Mouse (Mus musculus) MEL (cell line): ENCODE measurements around the gene Ints11. TPM values are rescaled to one million over a fixed set of nuclear protein-coding genes. Genes with fewer than 3 reads are reported as not detected.

Experiments used
- DNase-seq: peaks from one replicate; pipeline ENCODE4 v3.0.0; 2011; ENCODE audit warnings: low read depth, low spot score
- H3K27ac ChIP-seq: 2 replicates; pipeline ENCODE4 v1.5.1; 2012; ENCODE audit warnings: low read depth, mild to moderate bottlenecking, control low read depth, low read length, moderate library complexity; ENCODE audit not compliant: control insufficient read depth
- H3K27me3 ChIP-seq, 2 experiments: fragments of 150-350 bp in 1 of 2; sonication (generic) in 1 of 2; 2 replicates each; pipeline ENCODE4 v1.6.1; 2012; ENCODE audit warnings: low read length in 2 of 2, mild to moderate bottlenecking in 2 of 2, improper control_type of control experiment in 1 of 2, moderate library complexity in 1 of 2; ENCODE audit not compliant: insufficient read depth in 2 of 2, control insufficient read depth in 1 of 2
- H3K36me3 ChIP-seq, 2 experiments: 2 replicates each; pipeline ENCODE4 v1.6.1; 2012 to 2014; ENCODE audit warnings: low read length in 2 of 2, improper control_type of control experiment in 1 of 2, inconsistent platforms in 1 of 2, mild to moderate bottlenecking in 1 of 2; ENCODE audit not compliant: insufficient read depth in 2 of 2, control insufficient read depth in 1 of 2
- H3K4me1 ChIP-seq, 2 experiments: fragments of 150-350 bp in 1 of 2; sonication (generic) in 1 of 2; 2 replicates each; pipeline ENCODE4 v1.6.1; 2012; ENCODE audit warnings: low read length in 2 of 2, improper control_type of control experiment in 1 of 2, mild to moderate bottlenecking in 1 of 2; ENCODE audit not compliant: insufficient read depth in 2 of 2, control insufficient read depth in 1 of 2
- H3K4me3 ChIP-seq, 2 experiments: fragments of 150-350 bp in 1 of 2; sonication (generic) in 1 of 2; 2 replicates each; pipeline ENCODE4 v1.5.1; 2012; ENCODE audit warnings: low read depth in 2 of 2, low read length in 2 of 2, mild to moderate bottlenecking in 2 of 2, moderate library complexity in 2 of 2, control low read depth in 1 of 2, improper control_type of control experiment in 1 of 2; ENCODE audit not compliant: control insufficient read depth in 1 of 2, insufficient read depth in 1 of 2
- H3K79me2 ChIP-seq: 2 replicates; pipeline ENCODE4 v1.6.1; 2012; ENCODE audit warnings: mild to moderate bottlenecking, low read length, moderate library complexity; ENCODE audit not compliant: control insufficient read depth, poor library complexity, insufficient read depth
- H3K9ac ChIP-seq: 2 replicates; pipeline ENCODE4 v1.6.1; 2012; ENCODE audit warnings: low read depth, mild to moderate bottlenecking, control low read depth, low read length, moderate library complexity; ENCODE audit not compliant: control insufficient read depth, poor library complexity, severe bottlenecking
- H3K9me3 ChIP-seq: fragments of 150-350 bp; sonication (generic); replicated peaks from 2 replicates; pipeline ENCODE4 v1.6.1; 2012; ENCODE audit warnings: mild to moderate bottlenecking, low read length, improper control_type of control experiment, moderate library complexity; ENCODE audit not compliant: insufficient read depth
- BHLHE40 ChIP-seq: IDR thresholded peaks from 2 replicates; pipeline ENCODE4 v1.6.1; 2012; ENCODE audit warnings: low read depth, mild to moderate bottlenecking, inconsistent platforms, low read length, improper control_type of control experiment, borderline replicate concordance
- CTCF ChIP-seq, 3 experiments: IDR thresholded peaks in 2 of 3; conservative IDR thresholded peaks in 1 of 3; 2 replicates each; pipeline ENCODE4 v1.5.1; 2011 to 2012; ENCODE audit warnings: low read length in 3 of 3, low read depth in 2 of 3, mild to moderate bottlenecking in 2 of 3, improper control_type of control experiment in 1 of 3, inconsistent platforms in 1 of 3, mixed read lengths in 1 of 3, moderate library complexity in 1 of 3; ENCODE audit not compliant: control insufficient read depth in 1 of 3, insufficient read depth in 1 of 3, poor library complexity in 1 of 3, severe bottlenecking in 1 of 3
- E2F4 ChIP-seq: IDR thresholded peaks from 2 replicates; pipeline ENCODE4 v1.6.1; 2011; ENCODE audit warnings: low read depth, low read length, improper control_type of control experiment, borderline replicate concordance
- EP300 ChIP-seq, 2 experiments: IDR thresholded peaks; 2 replicates each; pipeline ENCODE4 v1.6.1; 2011; ENCODE audit warnings: improper control_type of control experiment in 2 of 2, low read length in 2 of 2, low read depth in 1 of 2, mild to moderate bottlenecking in 1 of 2
- ETS1 ChIP-seq: IDR thresholded peaks from 2 replicates; pipeline ENCODE4 v1.6.1; 2012; ENCODE audit warnings: low read depth, mild to moderate bottlenecking, inconsistent platforms, low read length, improper control_type of control experiment, moderate library complexity
- GABPA ChIP-seq: IDR thresholded peaks from 2 replicates; pipeline ENCODE4 v1.6.1; 2012; ENCODE audit warnings: low read depth, mild to moderate bottlenecking, inconsistent platforms, low read length, improper control_type of control experiment, moderate library complexity
- HCFC1 ChIP-seq: IDR thresholded peaks from 2 replicates; pipeline ENCODE4 v1.6.1; 2012; ENCODE audit warnings: low read depth, mild to moderate bottlenecking, inconsistent platforms, low read length, improper control_type of control experiment, moderate library complexity
- MEF2A ChIP-seq: IDR thresholded peaks from 2 replicates; pipeline ENCODE4 v1.6.1; 2014; ENCODE audit warnings: low read depth, mild to moderate bottlenecking, inconsistent platforms, low read length, improper control_type of control experiment; ENCODE audit not compliant: poor library complexity, insufficient replicate concordance, severe bottlenecking; ENCODE audit errors: extremely low read depth
- MYC ChIP-seq: IDR thresholded peaks from 2 replicates; pipeline ENCODE4 v1.6.1; 2011; ENCODE audit warnings: low read depth, mild to moderate bottlenecking, low read length, improper control_type of control experiment, moderate library complexity
- NRF1 ChIP-seq: IDR thresholded peaks from 2 replicates; pipeline ENCODE4 v1.6.1; 2014; ENCODE audit warnings: low read depth, mild to moderate bottlenecking, inconsistent platforms, low read length, improper control_type of control experiment, moderate library complexity; ENCODE audit not compliant: poor library complexity, insufficient read depth, severe bottlenecking
- POLR2A ChIP-seq, 2 experiments: IDR thresholded peaks; 2 replicates each; pipeline ENCODE4 v1.6.1; 2011 to 2012; ENCODE audit warnings: low read length in 2 of 2, mild to moderate bottlenecking in 2 of 2, control low read depth in 1 of 2, improper control_type of control experiment in 1 of 2, low read depth in 1 of 2, moderate library complexity in 1 of 2; ENCODE audit not compliant: control insufficient read depth in 1 of 2, insufficient read depth in 1 of 2, poor library complexity in 1 of 2
- POLR2AphosphoS2 ChIP-seq: IDR thresholded peaks from 2 replicates; pipeline ENCODE4 v1.6.1; 2011; ENCODE audit warnings: low read length, improper control_type of control experiment
- RAD21 ChIP-seq: IDR thresholded peaks from 2 replicates; pipeline ENCODE4 v1.6.1; 2011; ENCODE audit warnings: mild to moderate bottlenecking, low read depth, low read length, improper control_type of control experiment
- RCOR1 ChIP-seq: IDR thresholded peaks from 2 replicates; pipeline ENCODE4 v1.6.1; 2012; ENCODE audit warnings: low read depth, mild to moderate bottlenecking, inconsistent platforms, low read length, improper control_type of control experiment
- SMC3 ChIP-seq: IDR thresholded peaks from 2 replicates; pipeline ENCODE4 v1.6.1; 2011; ENCODE audit warnings: low read depth, low read length, improper control_type of control experiment
- UBTF ChIP-seq: IDR thresholded peaks from 2 replicates; pipeline ENCODE4 v1.6.1; 2012; ENCODE audit warnings: low read depth, mild to moderate bottlenecking, inconsistent platforms, low read length, improper control_type of control experiment, moderate library complexity, borderline replicate concordance; ENCODE audit not compliant: insufficient read depth
- USF1 ChIP-seq: IDR thresholded peaks from 2 replicates; pipeline ENCODE4 v1.6.1; 2014; ENCODE audit warnings: low read depth, mild to moderate bottlenecking, inconsistent platforms, low read length, improper control_type of control experiment, moderate library complexity
- USF2 ChIP-seq, 2 experiments: IDR thresholded peaks; 2 replicates each; pipeline ENCODE4 v1.6.1; 2011 to 2012; ENCODE audit warnings: improper control_type of control experiment in 2 of 2, low read length in 2 of 2, borderline replicate concordance in 1 of 2, inconsistent platforms in 1 of 2, low read depth in 1 of 2, mild to moderate bottlenecking in 1 of 2; ENCODE audit not compliant: insufficient read depth in 1 of 2
- ZC3H11A ChIP-seq: IDR thresholded peaks from 2 replicates; pipeline ENCODE4 v1.6.1; 2012; ENCODE audit warnings: low read depth, mild to moderate bottlenecking, inconsistent platforms, low read length, improper control_type of control experiment
- ZMIZ1 ChIP-seq: IDR thresholded peaks from 2 replicates; pipeline ENCODE4 v1.6.1; 2012; ENCODE audit warnings: low read depth, mild to moderate bottlenecking, inconsistent platforms, low read length, improper control_type of control experiment, moderate library complexity
- ZNF384 ChIP-seq: IDR thresholded peaks from 2 replicates; pipeline ENCODE4 v1.6.1; 2012; ENCODE audit warnings: low read depth, mild to moderate bottlenecking, inconsistent platforms, low read length, improper control_type of control experiment
- polyA plus RNA-seq, 2 experiments: library from polyadenylated mRNA; stranded (reverse) in 1 of 2; unstranded in 1 of 2; fragments of >175 nt in 1 of 2; fragments of >200 nt in 1 of 2; gene quantifications; 2 replicates each; pipeline versions ENCODE4 v1.2.1 to v1.2.4; 2012; ENCODE audit warnings: low replicate concordance in 2 of 2, low read depth in 1 of 2; ENCODE audit not compliant: insufficient read length in 2 of 2, insufficient read depth in 1 of 2, missing spikeins in 1 of 2
- total RNA-seq: library from RNA; depleted of rRNA; stranded (reverse); fragments of 300-350 nt; gene quantifications from 2 replicates; pipeline ENCODE4 v1.2.3, GENCODE M21; 2012

Ints11 gene
- total and polyA plus RNA-seq, 3 experiments: 78.9 to 96.8 TPM; not detected in 1

DNA sequence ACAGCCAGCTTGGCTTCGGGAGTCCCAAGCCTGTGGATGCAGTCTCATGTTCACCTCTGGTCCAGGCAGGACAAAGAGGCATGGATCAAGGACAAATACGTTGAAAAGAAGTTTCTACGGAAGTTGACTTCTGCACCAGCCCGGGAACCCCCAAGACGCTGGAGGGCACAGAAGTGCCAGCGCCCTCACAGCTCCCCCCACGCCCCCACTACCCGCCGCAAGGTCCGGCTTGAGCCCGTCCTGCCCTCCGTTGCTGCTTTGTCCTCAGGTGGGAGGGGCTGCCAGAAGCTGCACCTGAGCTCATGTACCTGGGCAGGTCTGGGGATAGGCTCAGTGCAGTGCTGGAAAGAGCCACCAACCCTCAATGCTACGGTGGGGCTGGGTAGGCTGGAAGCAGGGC, 33.9 kb downstream of the Ints11 start:
- H3K36me3 ChIP-seq: peaks cover 0 to 2% of the 10 kb centered on the region in 2 experiments; a peak in 1 of 4 replicates

DNA sequence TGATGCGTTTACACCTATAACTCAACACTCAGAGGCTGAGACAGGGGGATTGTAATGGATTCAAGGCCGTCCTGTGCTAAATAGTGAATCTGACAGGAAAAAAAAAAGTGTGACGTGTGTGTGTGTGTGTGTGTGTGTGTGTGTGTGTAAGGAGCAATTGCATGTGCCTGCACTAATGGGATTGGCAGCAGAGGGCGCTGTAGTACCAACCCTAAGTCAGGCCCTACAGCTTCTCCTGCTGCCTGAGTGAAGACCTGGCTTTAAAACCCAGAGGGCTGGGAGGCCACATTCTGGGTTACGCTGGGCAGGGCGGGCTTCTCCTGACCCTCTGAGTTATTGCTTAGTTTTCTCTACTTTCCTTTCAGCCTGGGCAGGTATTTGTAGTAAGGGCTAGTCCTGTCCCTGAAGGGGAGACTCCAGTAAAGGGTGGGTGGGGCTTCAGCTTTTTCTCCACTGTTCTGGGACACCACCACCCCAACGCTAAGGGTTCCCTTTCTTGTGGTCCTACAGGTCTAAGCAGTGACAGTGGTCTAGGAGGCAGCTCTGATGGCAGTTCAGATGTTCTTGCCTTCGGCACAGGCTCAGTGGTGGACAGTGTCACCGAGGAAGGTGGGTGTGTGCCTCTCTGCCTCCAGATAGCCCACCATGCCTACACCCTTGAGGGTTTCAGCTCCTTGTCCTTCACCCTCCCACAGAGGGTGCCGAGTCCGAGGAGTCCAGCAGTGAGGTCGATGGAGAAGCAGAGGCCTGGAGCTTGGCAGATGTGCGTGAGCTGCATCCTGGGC, 35.2 kb downstream of the Ints11 start:
- Histone ChIP-seq H3K4me3 (no peak overlapping the region), H3K27me3 (no peaks in the 10 kb centered on the region), H3K9ac (no peak overlapping the region), H3K36me3 (peaks cover 0 to 2% of the 10 kb centered on the region in 2 experiments; a peak in 1 of 4 replicates), H3K79me2 (no peaks in the 10 kb centered on the region), H3K4me1 (no peaks in the 10 kb centered on the region), H3K9me3 (no peaks in the 10 kb centered on the region), H3K27ac (no peak overlapping the region)
- TF ChIP-seq POLR2A (IDR thresholded peaks at IDR 0.05; ENCODE audit: control insufficient read depth in 1 of 2, insufficient read depth in 1 of 2, low read depth in 1 of 2, low read length in 2 of 2, poor library complexity in 1 of 2) (no peak), NRF1 (no peak), CTCF (IDR thresholded peaks at IDR 0.05 in 2 of 3, conservative IDR thresholded peaks at IDR 0.05 in 1 of 3; ENCODE audit: control insufficient read depth in 1 of 3, insufficient read depth in 1 of 3, low read depth in 2 of 3, low read length in 3 of 3, poor library complexity in 1 of 3, severe bottlenecking in 1 of 3) (peak; percentile 28 to 71 (median 53); a peak in 5 of 6 replicates), GABPA (no peak), RAD21 (peak; percentile 26), SMC3 (peak; percentile 30; the same call in 1 of the 2 replicates)
- DNase-seq: peak; percentile 73

More for the DNA sequence above, 33.9 kb downstream of the Ints11 start:
- Histone ChIP-seq H3K9ac (no peak overlapping the region), H3K9me3 (no peaks in the 10 kb centered on the region), H3K4me1 (no peaks in the 10 kb centered on the region), H3K79me2 (no peaks in the 10 kb centered on the region), H3K27ac (no peak overlapping the region), H3K27me3 (no peaks in the 10 kb centered on the region), H3K4me3 (no peak overlapping the region)
- no peak for TF ChIP-seq BHLHE40
- TF ChIP-seq E2F4: no peak
- no peak for TF ChIP-seq USF1
- no peak for TF ChIP-seq GABPA
- TF ChIP-seq UBTF: no peak
- no peak for TF ChIP-seq ZC3H11A
- no peak for TF ChIP-seq EP300 (IDR thresholded peaks at IDR 0.05; ENCODE audit: low read depth in 1 of 2, low read length in 2 of 2)
- TF ChIP-seq MEF2A: no peak
- no peak for TF ChIP-seq MYC
- TF ChIP-seq ZMIZ1: no peak
- TF ChIP-seq HCFC1: no peak
- TF ChIP-seq POLR2A (IDR thresholded peaks at IDR 0.05; ENCODE audit: control insufficient read depth in 1 of 2, insufficient read depth in 1 of 2, low read depth in 1 of 2, low read length in 2 of 2, poor library complexity in 1 of 2): no peak
- TF ChIP-seq ETS1: no peak
- no peak for TF ChIP-seq ZNF384
- no peak for TF ChIP-seq POLR2AphosphoS2
- TF ChIP-seq RCOR1: no peak
- TF ChIP-seq USF2 (IDR thresholded peaks at IDR 0.05; ENCODE audit: borderline replicate concordance in 1 of 2, insufficient read depth in 1 of 2, low read depth in 1 of 2, low read length in 2 of 2): no peak
- no peak for DNase-seq
